Mouse (Mus musculus) embryonic fibroblast, embryonic 13.5 days (primary cell): ENCODE data around the gene Gm20388.

Experiments used
- CTCF ChIP-seq: IDR thresholded peaks from 2 replicates; pipeline ENCODE4 v1.5.1; 2011; ENCODE audit warnings: mild to moderate bottlenecking, control low read depth, low read length, moderate library complexity, borderline replicate concordance; ENCODE audit not compliant: insufficient read depth
- POLR2A ChIP-seq: IDR thresholded peaks from 2 replicates; pipeline ENCODE4 v1.6.1; 2011; ENCODE audit warnings: low read depth, mild to moderate bottlenecking, control low read depth, low read length, moderate library complexity

DNA sequence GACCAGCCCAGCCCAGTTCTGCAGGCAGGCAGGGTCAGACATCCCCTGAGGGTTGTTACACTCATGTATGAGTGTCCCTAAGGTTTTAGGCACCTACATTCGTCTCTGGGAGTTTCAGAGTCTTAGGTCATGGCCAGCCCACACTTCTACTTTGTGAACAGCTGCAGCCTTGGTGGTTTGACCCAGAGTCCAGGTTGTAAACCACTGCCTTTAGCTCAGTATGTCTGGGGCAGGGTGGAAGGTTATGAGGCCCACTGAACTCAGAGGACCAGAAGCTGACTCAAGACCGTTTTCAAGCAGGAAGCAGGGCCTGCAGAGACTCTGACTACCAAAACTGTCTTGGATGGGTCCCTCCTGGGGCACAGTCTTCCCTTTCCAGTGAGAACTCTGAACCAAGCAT, 829.9 kb downstream of the Gm20388 start:
- TF ChIP-seq CTCF (no peak), POLR2A (no peak)
